Mouse (Mus musculus): Measurements from ENCODE around the gene Ddr1.

Gene Ddr1

GRCm38 (mm10) chr17:35691811-35692210 is 12.6 kb downstream of the Ddr1 start:
- DNase-seq (ENCODE audit: low spot score): no peak

- no peak for DNase-seq (ENCODE audit: low spot score)
Observed at GRCm38 (mm10) chr17:35689936-35690645, 14.3 kb downstream of the Ddr1 start.

DNA sequence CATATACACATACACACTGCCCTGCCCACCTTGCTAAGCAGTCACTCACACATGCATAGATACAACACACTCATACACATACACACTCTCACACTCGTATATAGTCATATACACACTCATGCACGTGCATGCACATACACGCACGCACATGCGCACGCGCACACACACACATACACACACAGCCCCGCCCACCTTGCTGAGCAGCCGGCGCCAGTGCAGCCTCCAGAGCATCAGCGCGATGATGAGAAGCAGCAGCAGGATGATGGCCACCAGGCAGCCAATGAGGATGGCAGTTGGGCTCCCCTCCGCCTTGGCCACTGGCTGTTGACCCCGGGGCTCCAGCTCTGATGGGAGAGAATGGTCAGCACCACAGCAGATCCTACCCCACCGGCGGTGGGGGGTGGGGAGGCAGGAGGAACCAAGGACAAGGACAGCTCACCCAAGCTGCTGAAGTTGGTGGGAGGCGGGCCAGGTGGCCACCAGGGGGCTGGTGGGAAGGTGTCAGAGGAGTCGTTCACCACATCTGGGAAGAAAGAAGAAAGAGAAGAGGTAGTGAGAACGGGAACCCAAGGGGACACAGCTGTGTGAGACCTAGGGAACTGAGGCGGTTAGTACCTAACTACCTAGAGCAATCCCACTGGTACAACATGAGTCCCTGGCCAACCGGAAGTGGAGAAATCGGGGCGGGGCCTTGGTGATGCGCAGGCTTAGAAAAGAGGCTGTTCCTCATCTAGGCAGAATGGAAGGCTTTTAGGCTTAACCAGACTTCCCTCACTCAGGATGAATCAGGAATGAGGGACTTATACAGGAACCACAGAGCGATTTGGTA is 15.9 kb downstream of the Ddr1 start:
- no peak for DNase-seq (ENCODE audit: low spot score)

DNA sequence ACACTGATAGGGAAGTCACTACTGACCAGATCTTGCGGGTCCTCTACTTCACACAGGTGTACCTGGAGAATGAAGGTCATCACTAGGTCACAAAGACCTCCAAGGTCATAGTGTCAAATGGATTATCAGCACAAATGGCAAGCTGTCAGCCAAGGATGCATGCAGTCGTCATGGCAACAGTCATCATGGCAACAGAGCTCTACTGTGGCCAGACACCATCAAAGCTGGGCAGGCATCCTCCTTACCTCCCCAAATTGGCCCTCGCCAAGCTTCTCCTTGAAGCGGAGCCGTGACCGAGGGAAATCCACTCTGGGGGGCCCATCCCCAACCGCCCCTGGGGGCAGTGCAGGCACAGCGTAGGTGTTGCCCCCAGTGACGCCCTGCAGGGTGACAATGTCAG is 19.4 kb downstream of the Ddr1 start:
- no peak for DNase-seq (ENCODE audit: low spot score)

GRCm38 (mm10) chr17:35681986-35682385 is 22.4 kb downstream of the Ddr1 start:
- DNase-seq (ENCODE audit: low spot score): no peak

DNA sequence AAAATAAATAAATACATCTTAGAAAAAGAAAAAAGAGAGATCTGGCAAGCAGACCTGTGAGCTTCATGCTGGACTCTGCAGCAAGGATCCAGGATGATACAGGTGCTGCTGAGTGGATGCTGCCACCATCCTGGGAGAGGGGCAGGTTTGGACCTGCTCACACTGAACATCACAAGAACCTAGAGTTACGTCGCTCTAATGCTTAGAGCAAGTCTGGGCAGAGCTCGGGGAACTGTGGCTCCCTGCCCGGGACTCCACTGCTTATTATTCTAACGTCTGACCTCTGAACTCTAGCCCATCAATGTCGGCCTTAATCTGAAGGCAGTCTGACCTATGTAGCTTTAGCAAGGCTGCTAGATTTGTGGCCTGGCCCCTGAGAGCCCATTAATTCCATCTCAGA is 23.8 kb downstream of the Ddr1 start:
- no peak for DNase-seq (ENCODE audit: low spot score)

DNA sequence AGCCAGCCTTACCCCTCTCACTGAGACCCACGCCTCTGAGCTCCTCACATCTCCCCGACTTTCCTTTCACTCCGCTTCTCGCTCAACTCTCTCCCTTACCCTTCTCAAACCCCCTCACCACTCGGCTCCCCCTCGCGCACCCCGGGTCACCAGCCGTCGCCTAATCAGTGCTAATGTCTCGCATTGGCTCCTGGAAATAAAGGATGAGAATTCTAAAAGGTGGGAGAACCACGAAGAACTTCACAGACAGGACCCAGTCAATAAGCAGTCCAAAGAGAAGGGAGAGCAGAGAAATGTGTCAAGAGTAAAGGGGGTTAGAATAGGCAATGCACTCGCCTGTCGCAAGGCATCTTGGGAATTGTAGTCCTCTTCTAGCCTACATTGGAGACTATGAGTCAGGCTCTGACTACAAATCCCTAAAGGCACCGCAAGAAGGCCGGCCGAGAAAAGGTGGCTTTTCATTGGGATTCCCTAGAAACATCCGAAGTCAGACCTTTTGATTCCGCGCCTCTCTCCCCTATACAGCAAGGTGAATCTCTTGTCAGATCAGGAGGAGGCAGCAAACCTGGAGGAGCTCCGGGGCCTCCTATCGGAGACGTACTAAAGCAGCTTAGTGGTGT is 30.9 kb downstream of the Ddr1 start, which contains the start of gene Gtf2h4:
Gene Gtf2h4, minus strand, starts transcription at position 324 of the 620 bp plus-strand sequence.
- DNase-seq (ENCODE audit: low spot score): peak; percentile 77

DNA sequence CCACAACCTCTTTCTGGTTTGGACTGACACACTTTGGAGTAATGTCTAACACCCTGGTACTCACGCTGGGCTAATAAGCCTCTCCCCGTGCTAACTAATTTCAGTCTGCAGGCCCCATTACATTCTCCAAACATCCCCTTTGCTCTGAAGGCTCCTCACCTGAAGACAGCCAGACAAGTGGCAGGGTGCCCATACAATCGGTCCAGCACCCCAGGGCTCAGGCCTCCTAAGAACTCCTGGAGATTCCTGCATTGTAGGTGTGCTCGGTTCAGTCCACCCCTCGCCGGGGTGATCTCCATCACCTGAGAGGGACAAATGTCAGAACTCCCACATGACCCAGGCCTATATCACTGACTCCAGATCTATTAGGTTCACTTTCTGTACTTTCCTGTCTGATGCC is 31.9 kb downstream of the Ddr1 start:
- no peak for DNase-seq (ENCODE audit: low spot score)

- DNase-seq (ENCODE audit: low spot score): no peak
Observed at GRCm38 (mm10) chr17:35671846-35672245, 32.6 kb downstream of the Ddr1 start.

- DNase-seq (ENCODE audit: low spot score): no peak
Observed at GRCm38 (mm10) chr17:35669731-35670130, 34.7 kb downstream of the Ddr1 start.

- peak; percentile 98 for DNase-seq (ENCODE audit: low spot score)
Observed at GRCm38 (mm10) chr17:35667334-35668065, 36.9 kb downstream of the Ddr1 start, which contains the start of gene Vars2. Vars2 (minus strand) TSS chr17:35667592.

- no peak for DNase-seq (ENCODE audit: low spot score)
Observed at GRCm38 (mm10) chr17:35666851-35667256, 37.6 kb downstream of the Ddr1 start.

GRCm38 (mm10) chr17:35665957-35666515 is 38.4 kb downstream of the Ddr1 start:
- DNase-seq (ENCODE audit: low spot score): peak; percentile 28

- no peak for DNase-seq (ENCODE audit: low spot score)
Observed at GRCm38 (mm10) chr17:35653086-35653485, 51.3 kb downstream of the Ddr1 start.

DNA sequence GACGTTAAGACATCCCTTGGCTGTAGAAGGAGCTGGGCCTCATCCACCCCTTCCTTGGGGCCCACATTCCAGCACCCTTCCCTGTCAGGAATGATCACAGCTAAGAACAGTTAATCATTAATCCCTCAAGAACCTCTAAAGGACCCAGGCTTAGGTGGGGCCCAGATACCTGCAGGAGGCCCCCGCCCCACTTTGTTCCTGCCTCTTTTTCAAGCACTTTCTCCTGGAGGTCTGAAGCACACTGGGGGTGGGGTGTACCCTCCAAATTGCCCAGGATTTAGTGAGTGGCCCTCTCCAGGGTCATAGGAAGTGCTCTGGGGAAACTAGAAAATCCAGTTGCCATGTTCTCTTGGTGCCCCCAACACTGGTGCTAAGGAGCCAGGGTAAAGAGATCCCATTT is 55.0 kb downstream of the Ddr1 start:
- DNase-seq (ENCODE audit: low spot score): no peak

GRCm38 (mm10) chr17:35643609-35644236 is 60.7 kb downstream of the Ddr1 start, which contains the start of gene Mucl3:
Mucl3 (minus strand) TSS chr17:35643695.
- DNase-seq (ENCODE audit: low spot score): no peak

DNA sequence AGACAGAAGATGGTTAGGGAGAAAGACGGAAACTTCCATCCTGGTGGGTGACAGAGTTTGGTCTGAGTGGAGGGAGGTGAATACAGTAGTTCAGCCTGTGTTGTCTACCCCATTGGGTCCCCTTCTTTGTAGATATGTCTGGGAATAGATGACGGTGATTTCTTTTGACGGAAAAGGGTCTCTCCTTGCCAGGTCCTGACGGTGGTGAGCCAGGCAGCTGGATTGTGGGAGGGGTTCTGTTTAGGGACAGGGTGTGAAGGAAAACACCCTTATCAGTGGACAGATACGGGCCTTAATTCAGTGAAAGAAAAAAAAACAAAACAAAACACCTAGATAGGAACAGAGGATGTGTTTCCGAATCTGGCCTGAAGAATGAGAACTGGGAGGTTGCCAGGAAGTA is 65.1 kb downstream of the Ddr1 start:
- DNase-seq (ENCODE audit: low spot score): no peak

- DNase-seq (ENCODE audit: low spot score): peak; percentile 82
Observed at GRCm38 (mm10) chr17:35638475-35639190, 65.8 kb downstream of the Ddr1 start.

GRCm38 (mm10) chr17:35636363-35636762 is 68.1 kb downstream of the Ddr1 start:
- DNase-seq (ENCODE audit: low spot score): no peak

GRCm38 (mm10) chr17:35635699-35636111 is 68.7 kb downstream of the Ddr1 start:
- DNase-seq (ENCODE audit: low spot score): peak; percentile 69

Measured in ovary, postnatal 14 days (tissue).